ENCODE assay signal across 12 mouse cellular contexts in genomic region chr9:106250245-106250644, GRCm38 (mm10). TPM values are rescaled to one million over a fixed set of nuclear protein-coding genes. Genes with fewer than 3 reads are reported as not detected.
DNase-seq lines count a peak whose midpoint lies in the region; ATAC-seq and TF ChIP-seq lines count a peak whose summit lies in the region.
"Had no signal": no experiment of that assay in that cellular context is flagged by ENCODE, and none has a peak within 500 bp of the region (broad histone marks: within the 10 kb centered on the region; RNA-seq: fewer than 3 reads in every experiment).

No protein-coding gene starts in this region.

- H3K9me3 ChIP-seq in intestine, embryonic 16.5 days (ENCODE audit: control insufficient read depth, low read length): no peaks in the 10 kb centered on the region
- no peaks in the 10 kb centered on the region for H3K9me3 ChIP-seq in stomach, postnatal 0 days (ENCODE audit: control insufficient read depth, low read length)
- H3K9me3 ChIP-seq in hindbrain, embryonic 12.5 days (replicated peaks): no peaks in the 10 kb centered on the region
- H3K9me3 ChIP-seq: hindbrain, embryonic 10.5 days had no signal

- peak; percentile 77 for ATAC-seq in intestine, embryonic 16.5 days
- peak; percentile 87 for ATAC-seq in stomach, postnatal 0 days (ENCODE audit: low FRiP score, low TSS enrichment)
- ATAC-seq in hindbrain, embryonic 12.5 days (ENCODE audit: low FRiP score): no peak
- ATAC-seq: forebrain, embryonic 16.5 days; liver, postnatal 0 days had no signal

- no peak overlapping the region for H3K4me3 ChIP-seq in lung, adult 2 months (replicated peaks; ENCODE audit: extremely low read depth, low read depth, low read length)
- H3K4me3 ChIP-seq in intestine, embryonic 16.5 days (ENCODE audit: low read length): no peak overlapping the region
- no peak overlapping the region for H3K4me3 ChIP-seq in stomach, postnatal 0 days (ENCODE audit: low read depth, low read length)
- no peak overlapping the region for H3K4me3 ChIP-seq in hindbrain, embryonic 12.5 days
- H3K4me3 ChIP-seq: hindbrain, embryonic 10.5 days had no signal

- no peak for TF ChIP-seq EP300 in stomach, postnatal 0 days (optimal IDR thresholded peaks at IDR 0.05)

- peak overlapping the region; percentile 87 for H3K27ac ChIP-seq in intestine, embryonic 16.5 days (ENCODE audit: low read length)
- peak overlapping the region; percentile 89 for H3K27ac ChIP-seq in stomach, postnatal 0 days (replicated peaks)
- H3K27ac ChIP-seq in hindbrain, embryonic 12.5 days: no peak overlapping the region
- H3K27ac ChIP-seq: hindbrain, embryonic 10.5 days had no signal

- H3K36me3 ChIP-seq in intestine, embryonic 16.5 days (ENCODE audit: control insufficient read depth, insufficient read depth, low read length): no peaks in the 10 kb centered on the region
- H3K36me3 ChIP-seq in stomach, postnatal 0 days (ENCODE audit: control insufficient read depth, insufficient read depth, low read length): 0 out of 2 replicates have a peak, but pooled peaks cover 1% of the 10 kb centered on the region
- no peaks in the 10 kb centered on the region; the same call in 1 of the 2 replicates for H3K36me3 ChIP-seq in hindbrain, embryonic 12.5 days

- H3K27me3 ChIP-seq in intestine, embryonic 16.5 days (replicated peaks; ENCODE audit: control insufficient read depth, insufficient read depth, low read length): no peaks in the 10 kb centered on the region
- H3K27me3 ChIP-seq in stomach, postnatal 0 days (ENCODE audit: control insufficient read depth, insufficient read depth, low read length): no peaks in the 10 kb centered on the region
- H3K27me3 ChIP-seq in hindbrain, embryonic 12.5 days: no peaks in the 10 kb centered on the region

- no peak overlapping the region for H3K4me2 ChIP-seq in intestine, embryonic 16.5 days (ENCODE audit: low read depth, low read length)
- H3K4me2 ChIP-seq in stomach, postnatal 0 days (replicated peaks; ENCODE audit: low read depth): no peak overlapping the region
- H3K4me2 ChIP-seq in hindbrain, embryonic 12.5 days (replicated peaks): no peak overlapping the region

- peak overlapping the region; percentile 36; the same call in 1 of the 2 replicates for H3K9ac ChIP-seq in intestine, embryonic 16.5 days (ENCODE audit: low read depth, low read length)
- H3K9ac ChIP-seq in stomach, postnatal 0 days (ENCODE audit: low read length): no peak overlapping the region
- H3K9ac ChIP-seq in hindbrain, embryonic 12.5 days: no peak overlapping the region
- H3K9ac ChIP-seq: liver, postnatal 0 days had no signal

- no peak for TF ChIP-seq CTCF in lung, adult 2 months (IDR thresholded peaks at IDR 0.05; ENCODE audit: insufficient read depth, low read length)
- no peak for TF ChIP-seq CTCF in stomach, postnatal 0 days (IDR thresholded peaks at IDR 0.05; ENCODE audit: low read depth)

- 22% methylated on average over 4 of the region's 4 CpGs for WGBS in lung, adult 2 months
- WGBS in intestine, embryonic 16.5 days: 30% methylated on average over 4 of the region's 4 CpGs
- WGBS in stomach, postnatal 0 days: 14% methylated on average over 4 of the region's 4 CpGs
- WGBS in hindbrain, embryonic 12.5 days: 51% methylated on average over 4 of the region's 4 CpGs

- peak; percentile 79 to 86 for DNase-seq in lung, adult 18-20 months
- DNase-seq in lung, adult 2 months: no peak
- DNase-seq in heart, adult 18-20 months: peak; percentile 36 to 44
- peak; percentile 82 for DNase-seq in stomach, postnatal 0 days (ENCODE audit: low spot score)
- DNase-seq in retina, embryonic 14.5 days (ENCODE audit: low spot score): no peak
- no peak for DNase-seq in testis, postnatal 14 days (ENCODE audit: low spot score)
- DNase-seq: liver, postnatal 0 days had no signal

- H3K4me1 ChIP-seq in lung, adult 2 months (ENCODE audit: control insufficient read depth, insufficient read depth, low read length): peaks cover 17% of the 10 kb centered on the region
- peaks cover 42% of the 10 kb centered on the region for H3K4me1 ChIP-seq in intestine, embryonic 16.5 days (ENCODE audit: control insufficient read depth, insufficient read depth, low read length)
- peaks cover 14% of the 10 kb centered on the region for H3K4me1 ChIP-seq in stomach, postnatal 0 days (replicated peaks; ENCODE audit: control insufficient read depth, insufficient read depth)
- peaks cover 32% of the 10 kb centered on the region for H3K4me1 ChIP-seq in hindbrain, embryonic 12.5 days

- no peak for TF ChIP-seq POLR2A in lung, adult 2 months (IDR thresholded peaks at IDR 0.05; ENCODE audit: borderline replicate concordance, extremely low read depth, low read depth, low read length)

RNA-seq across cellular contexts. Expression of gene Alas1, which starts 1.8 kb away (rescaled TPM):
- 443 and 458 TPM in 2 replicates for polyA plus RNA-seq in lung, adult 2 months (2012; rRNA removed)
- total RNA-seq in heart, adult 18-20 months (2021): 100 to 1,000 TPM; 345 to 482 TPM
- 129 and 131 TPM in 2 replicates for polyA plus RNA-seq in intestine, embryonic 16.5 days (2015; fragmentation: Nextera tagmentation; extraction: Ambion mirVana)
- polyA plus RNA-seq in stomach, postnatal 0 days (2015; fragmentation: Nextera tagmentation; extraction: Ambion mirVana): 145 and 152 TPM in 2 replicates
- 79.2 and 92.1 TPM in 2 replicates for polyA plus RNA-seq in hindbrain, embryonic 12.5 days (2016; fragmentation: Nextera tagmentation; extraction: Ambion mirVana)

RNA-seq across cellular contexts. Expression of gene Tlr9, which starts 27.8 kb away (rescaled TPM):
- 6.0 and 6.4 TPM in 2 replicates for polyA plus RNA-seq in lung, adult 2 months (2012; rRNA removed)
- total RNA-seq in heart, adult 18-20 months (2021): 1 to 10 TPM in 1 of 2 experiments, under 1 TPM in 1; 0.45 to 1.3 TPM
- polyA plus RNA-seq in intestine, embryonic 16.5 days (2015; fragmentation: Nextera tagmentation; extraction: Ambion mirVana): 0.04 and 0.05 TPM in 2 replicates
- polyA plus RNA-seq in stomach, postnatal 0 days (2015; fragmentation: Nextera tagmentation; extraction: Ambion mirVana): 0.05 and 0.07 TPM in 2 replicates
- polyA plus RNA-seq in hindbrain, embryonic 12.5 days (2016; fragmentation: Nextera tagmentation; extraction: Ambion mirVana): 0.05 and 0.07 TPM in 2 replicates
- total RNA-seq: MEL had no signal
- polyA plus RNA-seq: forebrain, embryonic 16.5 days; hindbrain, embryonic 10.5 days had no signal

RNA-seq across cellular contexts. Expression of gene Poc1a, which starts 30.6 kb away (rescaled TPM):
- polyA plus RNA-seq in lung, adult 2 months (2012; rRNA removed): 5.7 and 7.9 TPM in 2 replicates
- 1 to 10 TPM; 4.0 to 4.2 TPM for total RNA-seq in heart, adult 18-20 months (2021)
- 27.0 and 29.1 TPM in 2 replicates for polyA plus RNA-seq in intestine, embryonic 16.5 days (2015; fragmentation: Nextera tagmentation; extraction: Ambion mirVana)
- 13.0 and 13.3 TPM in 2 replicates for polyA plus RNA-seq in stomach, postnatal 0 days (2015; fragmentation: Nextera tagmentation; extraction: Ambion mirVana)
- 15.4 and 16.4 TPM in 2 replicates for polyA plus RNA-seq in hindbrain, embryonic 12.5 days (2016; fragmentation: Nextera tagmentation; extraction: Ambion mirVana)

RNA-seq across cellular contexts. Expression of gene Twf2, which starts 47.3 kb away (rescaled TPM):
- polyA plus RNA-seq in lung, adult 2 months (2012; rRNA removed): 60.9 and 69.0 TPM in 2 replicates
- 100 to 1,000 TPM; 229 to 242 TPM for total RNA-seq in heart, adult 18-20 months (2021)
- polyA plus RNA-seq in intestine, embryonic 16.5 days (2015; fragmentation: Nextera tagmentation; extraction: Ambion mirVana): 48.6 and 50.0 TPM in 2 replicates
- polyA plus RNA-seq in stomach, postnatal 0 days (2015; fragmentation: Nextera tagmentation; extraction: Ambion mirVana): 27.1 and 27.7 TPM in 2 replicates
- polyA plus RNA-seq in hindbrain, embryonic 12.5 days (2016; fragmentation: Nextera tagmentation; extraction: Ambion mirVana): 60.2 and 62.1 TPM in 2 replicates

RNA-seq across cellular contexts. Expression of gene Ppm1m, which starts 50.7 kb away (rescaled TPM):
- 60.7 and 67.3 TPM in 2 replicates for polyA plus RNA-seq in lung, adult 2 months (2012; rRNA removed)
- 10 to 100 TPM; 11.8 to 15.0 TPM for total RNA-seq in heart, adult 18-20 months (2021)
- 23.4 and 26.3 TPM in 2 replicates for polyA plus RNA-seq in intestine, embryonic 16.5 days (2015; fragmentation: Nextera tagmentation; extraction: Ambion mirVana)
- 15.2 and 16.5 TPM in 2 replicates for polyA plus RNA-seq in stomach, postnatal 0 days (2015; fragmentation: Nextera tagmentation; extraction: Ambion mirVana)
- 32.3 and 37.0 TPM in 2 replicates for polyA plus RNA-seq in hindbrain, embryonic 12.5 days (2016; fragmentation: Nextera tagmentation; extraction: Ambion mirVana)

Comparison
In these comparisons a context has a peak if more than half of its experiments do, and no peak if none do; other contexts are left out.
1. DNase-seq: peak in lung, adult 18-20 months (2 of 2), heart, adult 18-20 months (2 of 2) and stomach, postnatal 0 days (single experiment); none in lung, adult 2 months (single experiment), retina, embryonic 14.5 days (single experiment) and testis, postnatal 14 days (single experiment).